Mouse (Mus musculus) midbrain, embryonic 11.5 days (tissue): ENCODE results near the gene Adprh. TPM values are rescaled to one million over a fixed set of nuclear protein-coding genes. Genes with fewer than 3 reads are reported as not detected.

Source experiments
- ATAC-seq: fragments of 200-750 bp; cut with Nextera tagmentation; 2 replicates; pipeline ENCODE4 v1.8.0; 2017; ENCODE audit warnings: moderate TSS enrichment, moderate library complexity; ENCODE audit not compliant: low FRiP score
- DNase-seq: peaks from one replicate; pipeline ENCODE4 v3.0.0; 2015; ENCODE audit warnings: low spot score; ENCODE audit errors: missing footprints
- H3K27ac ChIP-seq: fragments of 300-500 bp; sonication (generic); 2 replicates; pipeline ENCODE4 v1.5.1; 2014; ENCODE audit warnings: low read depth, low read length
- H3K27me3 ChIP-seq: fragments of 300-500 bp; sonication (generic); 2 replicates; pipeline ENCODE4 v1.6.1; 2014; ENCODE audit warnings: mild to moderate bottlenecking, low read length, moderate library complexity, mixed read lengths; ENCODE audit not compliant: control insufficient read depth, insufficient read depth
- H3K36me3 ChIP-seq: fragments of 300-500 bp; sonication (generic); 2 replicates; pipeline ENCODE4 v1.6.1; 2014; ENCODE audit warnings: mild to moderate bottlenecking, low read length, moderate library complexity, mixed read lengths; ENCODE audit not compliant: control insufficient read depth, insufficient read depth
- H3K4me1 ChIP-seq: fragments of 300-500 bp; sonication (generic); 2 replicates; pipeline ENCODE4 v1.6.1; 2014; ENCODE audit warnings: low read length; ENCODE audit not compliant: control insufficient read depth, insufficient read depth
- H3K4me2 ChIP-seq: fragments of 300-500 bp; sonication (generic); 2 replicates; pipeline ENCODE4 v1.6.1; 2014; ENCODE audit warnings: mild to moderate bottlenecking, moderate library complexity
- H3K4me3 ChIP-seq: fragments of 300-500 bp; sonication (generic); 2 replicates; pipeline ENCODE4 v1.5.1; 2014; ENCODE audit warnings: low read depth, low read length
- H3K9ac ChIP-seq: fragments of 300-500 bp; sonication (generic); 2 replicates; pipeline ENCODE4 v1.6.1; 2014; ENCODE audit warnings: low read length
- H3K9me3 ChIP-seq: fragments of 300-500 bp; sonication (generic); 2 replicates; pipeline ENCODE4 v1.6.1; 2016; ENCODE audit warnings: low read length; ENCODE audit not compliant: control insufficient read depth
- WGBS: fragments of 180-500 bp; shearing (Covaris S2); extraction: QIAGEN DNeasy Blood & Tissue Kit; methylation state at CpG from one replicate; pipeline ENCODE4 v1.1.7; 2014; 5-methylcytosine and 5-hydroxymethylcytosine counted together
- polyA plus RNA-seq: library from polyadenylated mRNA; unstranded; fragments of >200 nt; fragmentation: Nextera tagmentation; extraction: Ambion mirVana; gene quantifications from 2 replicates; pipeline ENCODE4 v1.2.1, GENCODE M21; 2014

Adprh gene
- polyA plus RNA-seq, 1 experiment from 2014 or later: 134 TPM

GRCm38 (mm10) chr16:38395060-38395730, 57.3 kb downstream of the Adprh start:
- no peaks in the 10 kb centered on the region for H3K36me3 ChIP-seq
- ATAC-seq (no peak), DNase-seq (no peak)
- H3K27me3 ChIP-seq: no peaks in the 10 kb centered on the region
- peaks cover 7% of the 10 kb centered on the region; the same call in 1 of the 2 replicates for H3K4me1 ChIP-seq
- H3K9ac ChIP-seq: no peak overlapping the region
- no peaks in the 10 kb centered on the region for H3K9me3 ChIP-seq
- H3K4me3 ChIP-seq: no peak overlapping the region
- no peak overlapping the region for H3K27ac ChIP-seq
- H3K4me2 ChIP-seq: no peak overlapping the region
- 77% methylated on average over 6 of the region's 6 CpGs for WGBS

DNA sequence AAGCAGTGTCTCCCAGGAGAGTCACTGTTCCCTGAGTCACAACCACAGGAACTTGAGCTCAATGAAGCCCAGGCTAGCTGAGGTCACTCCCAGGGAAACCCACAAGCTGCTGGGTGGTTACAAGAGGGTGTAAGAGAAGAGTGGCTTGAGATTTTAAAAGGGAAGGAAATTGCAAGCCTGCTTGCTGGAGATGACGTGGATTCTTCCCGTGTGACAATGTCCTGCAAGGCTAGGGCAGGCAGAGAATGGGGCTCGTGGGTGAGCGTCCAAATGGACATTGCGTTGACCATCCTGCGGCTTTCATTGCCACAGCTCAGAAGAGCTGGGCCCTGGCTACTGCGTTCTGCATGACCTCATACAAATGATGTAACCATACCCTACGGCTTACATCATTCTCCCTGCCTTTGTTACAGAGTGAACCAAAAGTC, 58.3 kb downstream of the Adprh start:
- 87% methylated on average over 8 of the region's 8 CpGs for WGBS
- no peaks in the 10 kb centered on the region for H3K9me3 ChIP-seq
- H3K9ac ChIP-seq: no peak overlapping the region
- H3K27ac ChIP-seq: no peak overlapping the region
- no peak overlapping the region for H3K4me3 ChIP-seq
- no peaks in the 10 kb centered on the region for H3K27me3 ChIP-seq
- no peak overlapping the region for H3K4me2 ChIP-seq
- peaks cover 2% of the 10 kb centered on the region; the same call in 1 of the 2 replicates for H3K4me1 ChIP-seq
- ATAC-seq (no peak), DNase-seq (no peak)
- H3K36me3 ChIP-seq: no peaks in the 10 kb centered on the region

Other genes starting within 250 kb of the Adprh start
- gene Nr1i2, start 157.9 kb downstream of the Adprh start, polyA plus RNA-seq: not detected in 2 replicates
- 0.32 and 0.60 TPM in 2 replicates for gene Maats1, start 110.6 kb downstream of the Adprh start, polyA plus RNA-seq
- 122 and 124 TPM in 2 replicates for gene Cox17, start 105.7 kb downstream of the Adprh start, polyA plus RNA-seq
- gene Gm21987, start 105.7 kb downstream of the Adprh start, polyA plus RNA-seq: not detected in 2 replicates
- gene Popdc2, start 90.5 kb downstream of the Adprh start, polyA plus RNA-seq: 0.59 and 2.1 TPM in 2 replicates
- 0.23 and 0.59 TPM in 2 replicates for gene Pla1a, start 19.6 kb downstream of the Adprh start, polyA plus RNA-seq
- 0.42 and 0.65 TPM in 2 replicates for gene Cd80, start 2.9 kb upstream of the Adprh start, polyA plus RNA-seq
- 27.6 and 29.2 TPM in 2 replicates for gene Timmdc1, start 70.0 kb upstream of the Adprh start, polyA plus RNA-seq
- 68.4 and 75.9 TPM in 2 replicates for gene Poglut1, start 97.6 kb upstream of the Adprh start, polyA plus RNA-seq
- gene Tmem39a, start 106.0 kb upstream of the Adprh start, polyA plus RNA-seq: 79.4 and 80.5 TPM in 2 replicates